Mouse (Mus musculus): ENCODE measurements around the gene Rmdn3.

Rmdn3 gene

GRCm38 (mm10) chr2:119156681-119157572 is at the start of gene Rmdn3:
Gene Rmdn3 (minus strand): TSS chr2:119157034.
- peak; percentile 94 to 98 for DNase-seq (ENCODE audit: low spot score in 2 of 2)

GRCm38 (mm10) chr2:119203871-119204460 is 47.1 kb upstream of the Rmdn3 start:
- DNase-seq (ENCODE audit: low spot score in 2 of 2) = no peak

GRCm38 (mm10) chr2:119202914-119203453 is 46.1 kb upstream of the Rmdn3 start:
- no peak for DNase-seq (ENCODE audit: low spot score in 2 of 2)

GRCm38 (mm10) chr2:119198934-119199333 is 42.1 kb upstream of the Rmdn3 start:
- no peak for DNase-seq (ENCODE audit: low spot score in 2 of 2)

- no peak for DNase-seq (ENCODE audit: low spot score in 2 of 2)
Observed at GRCm38 (mm10) chr2:119198049-119198448, 41.2 kb upstream of the Rmdn3 start.

GRCm38 (mm10) chr2:119197493-119197892 is 40.7 kb upstream of the Rmdn3 start:
- DNase-seq (ENCODE audit: low spot score in 2 of 2) = no peak

GRCm38 (mm10) chr2:119196316-119197108 is 39.7 kb upstream of the Rmdn3 start:
- DNase-seq (ENCODE audit: low spot score in 2 of 2) = no peak

GRCm38 (mm10) chr2:119194140-119194539 is 37.3 kb upstream of the Rmdn3 start:
- DNase-seq (ENCODE audit: low spot score in 2 of 2) = no peak

GRCm38 (mm10) chr2:119190969-119191368 is 34.1 kb upstream of the Rmdn3 start:
- no peak for DNase-seq (ENCODE audit: low spot score in 2 of 2)

GRCm38 (mm10) chr2:119189029-119189710 is 32.3 kb upstream of the Rmdn3 start:
- DNase-seq (ENCODE audit: low spot score in 2 of 2) = peak; percentile 91 to 92

- DNase-seq (ENCODE audit: low spot score in 2 of 2) = no peak
Observed at GRCm38 (mm10) chr2:119182914-119183313, 26.1 kb upstream of the Rmdn3 start.

- DNase-seq (ENCODE audit: low spot score in 2 of 2) = no peak
Observed at GRCm38 (mm10) chr2:119177384-119177939, 20.6 kb upstream of the Rmdn3 start.

- no peak for DNase-seq (ENCODE audit: low spot score in 2 of 2)
Observed at GRCm38 (mm10) chr2:119176761-119177160, 19.9 kb upstream of the Rmdn3 start.

GRCm38 (mm10) chr2:119175614-119176013 is 18.8 kb upstream of the Rmdn3 start:
- DNase-seq (ENCODE audit: low spot score in 2 of 2) = no peak

- DNase-seq (ENCODE audit: low spot score in 2 of 2) = no peak
Observed at GRCm38 (mm10) chr2:119174866-119175265, 18.0 kb upstream of the Rmdn3 start.

GRCm38 (mm10) chr2:119173991-119174651 is 17.3 kb upstream of the Rmdn3 start, which contains the start of gene Gm14137:
Gene Gm14137 (plus strand): TSS chr2:119174509.
- peak in 1 of 2 experiments; percentile 38 for DNase-seq (ENCODE audit: low spot score in 2 of 2)

GRCm38 (mm10) chr2:119172862-119173576 is 16.2 kb upstream of the Rmdn3 start:
- peak; percentile 37 to 76 for DNase-seq (ENCODE audit: low spot score in 2 of 2)

GRCm38 (mm10) chr2:119172446-119172845 is 15.6 kb upstream of the Rmdn3 start:
- no peak for DNase-seq (ENCODE audit: low spot score in 2 of 2)

GRCm38 (mm10) chr2:119171574-119171973 is 14.7 kb upstream of the Rmdn3 start:
- no peak for DNase-seq (ENCODE audit: low spot score in 2 of 2)

GRCm38 (mm10) chr2:119170282-119170681 is 13.4 kb upstream of the Rmdn3 start:
- DNase-seq (ENCODE audit: low spot score in 2 of 2) = no peak
